Mouse (Mus musculus): ENCODE measurements around the gene Kcnip4. TPM values are rescaled to one million over a fixed set of nuclear protein-coding genes. Genes with fewer than 3 reads are reported as not detected.
A peak's percentile ranks its signal among the peaks of the same experiment; 100 is the strongest.

Kcnip4 gene
- total and polyA plus RNA-seq, 2 experiments from 2014 or later = 22.6 to 30.1 TPM

DNA sequence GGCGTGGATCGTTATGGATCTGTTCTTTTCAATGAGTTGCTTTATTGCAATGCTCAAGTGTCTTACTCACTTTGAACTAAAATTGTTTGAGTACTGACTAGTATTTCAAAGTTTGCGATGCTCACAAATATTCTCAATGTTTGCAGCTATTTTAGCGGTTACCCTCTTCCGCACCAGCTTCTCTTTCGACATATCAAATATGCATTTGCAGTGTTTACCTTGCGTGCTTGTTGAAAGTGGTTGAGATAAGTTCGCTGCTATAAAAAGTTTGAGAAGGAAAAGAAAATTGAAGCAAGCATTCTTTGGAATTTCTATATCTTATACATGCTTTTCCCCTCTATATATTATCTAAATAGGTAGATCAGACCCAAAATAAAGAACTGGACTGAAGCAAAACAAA is 634.5 kb downstream of the Kcnip4 start:
- peak overlapping the region; percentile 54; the same call in 1 of the 2 replicates for H3K9ac ChIP-seq (replicated peaks; ENCODE audit: low read length, poor library complexity, severe bottlenecking)
- H3K36me3 ChIP-seq (ENCODE audit: insufficient read depth, low read length) = no peaks in the 10 kb centered on the region
- H3K4me3 ChIP-seq (ENCODE audit: low read depth, low read length) = peak overlapping the region; percentile 44
- no peaks in the 10 kb centered on the region for H3K9me3 ChIP-seq (ENCODE audit: low read length)
- no peak for DNase-seq (ENCODE audit: low spot score)
- no peak for ATAC-seq (ENCODE audit: low FRiP score)
- no peaks in the 10 kb centered on the region for H3K27me3 ChIP-seq (ENCODE audit: insufficient read depth, low read length)
- TF ChIP-seq CTCF (IDR thresholded peaks at IDR 0.05) = no peak
- peak overlapping the region; percentile 76 for H3K4me2 ChIP-seq (ENCODE audit: low read depth, low read length, poor library complexity, severe bottlenecking)
- 50% methylated on average over 8 of the region's 8 CpGs for WGBS
- no peaks in the 10 kb centered on the region for H3K4me1 ChIP-seq (ENCODE audit: insufficient read depth, low read length)
- H3K27ac ChIP-seq (ENCODE audit: low read depth, low read length) = 0 out of 2 replicates have a peak overlapping the region, but pooled peaks have one; percentile 26

DNA sequence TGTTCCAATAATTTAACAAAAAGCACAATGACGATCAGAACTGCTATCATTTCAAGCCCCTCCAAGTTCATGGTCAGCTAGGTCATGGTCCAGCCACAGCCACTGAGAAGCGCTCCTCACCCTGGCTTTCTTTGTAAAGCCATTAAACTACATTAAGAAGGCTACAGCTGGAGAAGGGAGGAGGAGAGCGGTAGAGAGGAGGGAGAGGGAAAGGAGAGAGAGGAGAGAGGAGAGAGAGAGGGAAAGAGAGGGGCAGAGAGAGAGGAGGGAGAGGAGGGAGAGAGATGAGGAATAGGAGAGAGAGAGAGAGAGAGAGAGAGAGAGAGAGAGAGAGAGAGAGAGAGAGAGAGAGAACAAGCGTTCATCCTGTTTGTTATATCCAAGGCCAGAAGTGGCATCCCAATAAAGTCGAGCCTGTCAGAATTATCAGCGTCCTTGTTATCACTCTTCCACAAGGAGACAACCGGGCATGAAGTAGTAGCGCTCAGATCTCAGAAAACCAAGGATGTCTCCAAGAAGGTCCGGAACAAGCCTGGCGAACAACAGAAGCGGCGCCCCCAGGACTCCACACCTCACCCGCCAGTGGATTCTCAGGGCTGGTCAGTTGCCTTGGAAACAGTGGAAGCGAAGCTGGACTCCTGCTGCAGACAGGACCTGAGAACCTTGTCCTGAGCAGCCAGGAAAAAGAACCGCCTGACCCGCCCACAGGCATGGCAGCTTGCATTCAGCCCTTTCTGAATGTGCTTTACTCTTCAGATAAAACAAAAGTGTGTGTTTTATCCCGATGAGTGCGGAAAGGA is 635.1 kb downstream of the Kcnip4 start:
- peak overlapping the region; percentile 54; the same call in 1 of the 2 replicates for H3K9ac ChIP-seq (replicated peaks; ENCODE audit: low read length, poor library complexity, severe bottlenecking)
- H3K4me2 ChIP-seq (ENCODE audit: low read depth, low read length, poor library complexity, severe bottlenecking) = peak overlapping the region; percentile 76
- DNase-seq (ENCODE audit: low spot score) = peak; percentile 64
- no peaks in the 10 kb centered on the region for H3K4me1 ChIP-seq (ENCODE audit: insufficient read depth, low read length)
- H3K27me3 ChIP-seq (ENCODE audit: insufficient read depth, low read length) = no peaks in the 10 kb centered on the region
- no peaks in the 10 kb centered on the region for H3K36me3 ChIP-seq (ENCODE audit: insufficient read depth, low read length)
- H3K27ac ChIP-seq (ENCODE audit: low read depth, low read length) = peak overlapping the region; percentile 26; the same call in 1 of the 2 replicates
- 2% methylated on average over 18 of the region's 18 CpGs for WGBS
- H3K9me3 ChIP-seq (ENCODE audit: low read length) = no peaks in the 10 kb centered on the region
- ATAC-seq (ENCODE audit: low FRiP score) = peak; percentile 74; the same call in 1 of the 2 replicates
- TF ChIP-seq CTCF (IDR thresholded peaks at IDR 0.05) = no peak
- peak overlapping the region; percentile 44 for H3K4me3 ChIP-seq (ENCODE audit: low read depth, low read length)

DNA sequence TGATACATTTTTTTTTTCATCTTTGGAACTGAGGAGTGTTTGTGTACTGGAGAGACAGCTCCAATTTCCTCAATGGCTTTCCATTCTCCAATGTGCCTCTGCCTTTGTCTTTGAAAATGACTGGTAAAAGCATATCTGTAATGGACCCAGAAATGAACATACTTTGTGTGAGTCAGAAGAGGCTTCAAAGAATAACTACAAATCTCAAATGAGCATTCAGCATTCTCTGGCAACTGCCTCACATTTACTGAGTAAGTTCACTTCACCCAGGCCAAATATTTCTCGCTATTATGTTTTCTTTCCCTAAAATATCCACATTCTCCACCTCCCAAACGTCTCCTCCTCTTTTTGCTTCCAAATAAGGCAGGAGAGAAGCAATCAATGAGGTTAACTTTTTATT is 646.6 kb downstream of the Kcnip4 start:
- H3K27ac ChIP-seq (ENCODE audit: low read depth, low read length) = no peak overlapping the region
- H3K4me1 ChIP-seq (ENCODE audit: insufficient read depth, low read length) = no peaks in the 10 kb centered on the region
- H3K27me3 ChIP-seq (ENCODE audit: insufficient read depth, low read length) = no peaks in the 10 kb centered on the region
- H3K4me2 ChIP-seq (ENCODE audit: low read depth, low read length, poor library complexity, severe bottlenecking) = no peak overlapping the region
- no peak for TF ChIP-seq CTCF (IDR thresholded peaks at IDR 0.05)
- no peak overlapping the region for H3K9ac ChIP-seq (replicated peaks; ENCODE audit: low read length, poor library complexity, severe bottlenecking)
- DNase-seq (ENCODE audit: low spot score) = no peak
- 85% methylated on average over 2 of the region's 2 CpGs for WGBS
- H3K36me3 ChIP-seq (ENCODE audit: insufficient read depth, low read length) = no peaks in the 10 kb centered on the region
- no peak overlapping the region for H3K4me3 ChIP-seq (ENCODE audit: low read depth, low read length)
- ATAC-seq (ENCODE audit: low FRiP score) = no peak
- no peaks in the 10 kb centered on the region for H3K9me3 ChIP-seq (ENCODE audit: low read length)

DNA sequence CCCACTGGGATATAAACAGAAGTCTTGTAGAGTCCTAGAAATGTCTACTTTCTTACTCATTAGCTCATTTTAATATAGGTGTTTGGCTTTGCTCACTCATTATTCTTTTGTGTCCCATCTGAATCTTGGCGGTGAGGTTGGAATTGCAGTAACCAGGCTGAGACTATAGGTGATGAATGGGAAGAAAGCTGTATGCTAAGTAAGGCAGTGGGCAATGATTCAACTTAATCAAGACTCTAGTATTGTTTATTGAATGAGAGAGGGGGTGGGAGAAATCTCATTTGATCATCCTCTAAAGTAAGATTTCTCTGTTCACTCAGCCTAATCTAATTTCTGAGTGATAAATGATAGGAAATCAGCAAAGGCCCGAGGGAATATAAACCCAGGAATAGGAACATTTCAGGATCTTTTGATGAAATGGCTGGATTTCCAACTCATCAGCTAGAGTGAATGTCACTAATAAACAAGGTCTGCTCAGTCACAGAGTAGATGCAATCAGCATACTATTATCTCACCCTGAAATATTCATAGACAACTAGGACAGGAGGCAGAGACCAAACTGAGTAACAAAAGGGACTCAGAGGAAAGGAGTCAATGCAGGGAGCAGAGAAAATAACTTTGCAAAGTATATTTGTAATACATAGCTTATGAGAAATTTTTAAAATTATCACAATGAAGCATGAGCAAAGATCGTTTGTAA is 660.3 kb downstream of the Kcnip4 start:
- H3K4me3 ChIP-seq (ENCODE audit: low read depth, low read length) = no peak overlapping the region
- no peak for TF ChIP-seq CTCF (IDR thresholded peaks at IDR 0.05)
- DNase-seq (ENCODE audit: low spot score) = no peak
- no peak for ATAC-seq (ENCODE audit: low FRiP score)
- H3K9me3 ChIP-seq (ENCODE audit: low read length) = no peaks in the 10 kb centered on the region
- 64% methylated on average over 3 of the region's 3 CpGs for WGBS
- no peaks in the 10 kb centered on the region for H3K36me3 ChIP-seq (ENCODE audit: insufficient read depth, low read length)
- H3K27me3 ChIP-seq (ENCODE audit: insufficient read depth, low read length) = no peaks in the 10 kb centered on the region
- no peaks in the 10 kb centered on the region for H3K4me1 ChIP-seq (ENCODE audit: insufficient read depth, low read length)
- no peak overlapping the region for H3K4me2 ChIP-seq (ENCODE audit: low read depth, low read length, poor library complexity, severe bottlenecking)
- H3K9ac ChIP-seq (replicated peaks; ENCODE audit: low read length, poor library complexity, severe bottlenecking) = no peak overlapping the region
- no peak overlapping the region for H3K27ac ChIP-seq (ENCODE audit: low read depth, low read length)

DNA sequence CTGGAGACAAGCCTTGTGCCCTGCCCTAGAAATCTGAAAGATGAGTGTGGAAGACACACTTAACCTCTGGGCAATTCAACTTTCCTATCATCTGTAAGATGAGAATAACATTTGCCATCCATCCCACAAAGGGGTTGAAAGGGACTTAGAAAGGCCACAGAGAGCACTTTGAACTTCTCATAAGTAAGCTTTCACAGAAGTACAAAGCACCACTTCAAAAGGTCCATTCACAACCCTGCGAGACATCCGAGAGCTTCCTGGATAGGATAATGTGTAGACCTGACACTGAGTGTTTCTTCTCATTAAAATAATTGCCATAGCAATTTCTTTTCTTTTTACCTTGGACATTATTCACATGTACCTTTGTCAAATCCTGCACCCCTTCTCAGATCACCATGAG is 683.7 kb downstream of the Kcnip4 start:
- Histone ChIP-seq H3K27ac (ENCODE audit: low read depth, low read length) (no peak overlapping the region), H3K4me2 (ENCODE audit: low read depth, low read length, poor library complexity, severe bottlenecking) (no peak overlapping the region), H3K36me3 (ENCODE audit: insufficient read depth, low read length) (no peaks in the 10 kb centered on the region), H3K9ac (replicated peaks; ENCODE audit: low read length, poor library complexity, severe bottlenecking) (no peak overlapping the region), H3K4me3 (ENCODE audit: low read depth, low read length) (no peak overlapping the region), H3K4me1 (ENCODE audit: insufficient read depth, low read length) (no peaks in the 10 kb centered on the region), H3K27me3 (ENCODE audit: insufficient read depth, low read length) (no peaks in the 10 kb centered on the region), H3K9me3 (ENCODE audit: low read length) (no peaks in the 10 kb centered on the region)
- 47% methylated on average over 2 of the region's 2 CpGs for WGBS
- no peak for DNase-seq (ENCODE audit: low spot score)
- no peak for TF ChIP-seq CTCF (IDR thresholded peaks at IDR 0.05)
- no peak for ATAC-seq (ENCODE audit: low FRiP score)

DNA sequence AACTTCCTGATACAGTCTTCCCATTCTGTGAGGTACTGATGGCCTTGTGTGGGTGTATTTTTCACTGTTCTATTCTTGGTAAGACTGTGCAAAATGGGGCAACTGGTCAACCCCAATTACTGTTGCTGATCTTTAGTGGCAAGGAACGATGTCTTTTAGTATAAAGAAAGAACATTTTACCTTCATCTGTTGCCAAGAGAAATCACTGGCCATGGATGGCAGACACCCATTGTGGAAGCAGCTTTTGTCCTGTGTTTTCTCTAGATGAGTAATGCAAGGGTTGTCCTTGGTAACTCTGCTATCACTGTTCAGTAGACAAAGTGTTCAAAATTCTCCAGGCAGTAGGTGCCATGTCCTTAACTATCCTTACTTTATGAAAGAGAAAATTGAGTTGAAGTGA is 729.2 kb downstream of the Kcnip4 start:
- H3K9me3 ChIP-seq (ENCODE audit: low read length) = no peaks in the 10 kb centered on the region
- WGBS = 74% methylated on average over 1 of the region's 1 CpGs
- H3K4me1 ChIP-seq (ENCODE audit: insufficient read depth, low read length) = no peaks in the 10 kb centered on the region
- no peak for ATAC-seq (ENCODE audit: low FRiP score)
- no peaks in the 10 kb centered on the region for H3K27me3 ChIP-seq (ENCODE audit: insufficient read depth, low read length)
- no peaks in the 10 kb centered on the region for H3K36me3 ChIP-seq (ENCODE audit: insufficient read depth, low read length)
- no peak overlapping the region for H3K4me3 ChIP-seq (ENCODE audit: low read depth, low read length)
- no peak overlapping the region for H3K4me2 ChIP-seq (ENCODE audit: low read depth, low read length, poor library complexity, severe bottlenecking)
- no peak overlapping the region for H3K27ac ChIP-seq (ENCODE audit: low read depth, low read length)
- DNase-seq (ENCODE audit: low spot score) = no peak
- no peak overlapping the region for H3K9ac ChIP-seq (replicated peaks; ENCODE audit: low read length, poor library complexity, severe bottlenecking)
- TF ChIP-seq CTCF (IDR thresholded peaks at IDR 0.05) = no peak

Measured in midbrain, postnatal 0 days (tissue).